Mouse (Mus musculus) lung, postnatal 14 days (tissue): ENCODE data around the gene Tnfaip8l3.
"Not testable (repeated sequence)": the region's sequence is repeated elsewhere in the genome, so short reads cannot be mapped to it uniquely, and the experiment has no call there.

Experiments
- DNase-seq: peaks from one replicate; pipeline ENCODE4 v3.0.0; 2021

Gene Tnfaip8l3

DNA sequence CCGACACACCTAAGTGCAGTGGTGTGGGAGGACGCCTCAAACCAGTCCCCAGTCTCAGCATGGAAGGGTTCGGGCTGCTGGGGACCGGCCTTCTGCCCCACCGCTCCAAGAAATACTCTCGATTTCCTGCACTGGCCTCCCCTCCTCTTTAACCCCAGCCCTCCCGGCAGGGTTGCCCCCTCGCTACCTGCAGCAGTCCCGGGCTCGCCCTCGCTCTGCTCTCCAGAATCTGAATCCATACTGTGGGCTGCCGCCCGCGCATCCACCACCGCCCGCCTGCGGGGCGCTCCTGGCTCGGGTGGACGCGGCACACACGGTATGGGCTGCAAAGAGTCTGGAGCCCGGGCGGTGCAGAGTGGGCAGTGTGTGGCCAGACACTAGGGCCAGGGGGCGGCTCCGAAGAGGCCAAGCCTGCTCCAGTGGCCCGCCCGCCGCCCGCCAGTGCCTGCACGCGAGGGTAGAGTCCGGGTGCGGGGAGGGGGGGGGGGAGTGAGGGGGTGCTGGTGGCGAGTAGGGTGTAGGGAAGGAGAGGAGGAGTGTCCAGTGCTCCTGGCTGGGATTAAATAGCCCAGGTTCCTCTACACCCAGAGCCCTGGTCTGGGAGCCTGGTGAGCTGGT lies at the start of gene Tnfaip8l3:
Tnfaip8l3 (minus strand) TSS at position 357 of the 618 bp plus-strand sequence.
- DNase-seq = peak; percentile 41

DNA sequence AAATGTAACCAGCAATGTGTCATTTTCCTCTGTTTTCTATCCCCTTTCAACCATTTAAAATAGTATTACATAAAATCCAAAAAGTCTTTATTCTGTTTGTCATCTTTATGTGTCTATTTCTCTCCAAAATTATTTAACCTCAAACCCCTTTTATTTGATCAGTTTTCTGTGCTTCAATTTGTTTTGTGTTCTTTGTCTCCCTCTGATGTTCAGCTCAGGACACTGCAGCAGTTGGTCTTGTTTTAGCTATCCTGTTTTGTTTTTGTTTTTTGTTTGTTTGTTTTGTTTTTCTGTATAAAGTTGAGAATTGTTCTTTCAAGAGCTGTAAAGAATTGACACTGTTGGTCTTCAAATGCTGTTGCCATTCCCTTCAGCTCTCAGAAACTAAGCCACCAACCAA lies 44.5 kb upstream of the Tnfaip8l3 start:
- peak; percentile 13 for DNase-seq

DNA sequence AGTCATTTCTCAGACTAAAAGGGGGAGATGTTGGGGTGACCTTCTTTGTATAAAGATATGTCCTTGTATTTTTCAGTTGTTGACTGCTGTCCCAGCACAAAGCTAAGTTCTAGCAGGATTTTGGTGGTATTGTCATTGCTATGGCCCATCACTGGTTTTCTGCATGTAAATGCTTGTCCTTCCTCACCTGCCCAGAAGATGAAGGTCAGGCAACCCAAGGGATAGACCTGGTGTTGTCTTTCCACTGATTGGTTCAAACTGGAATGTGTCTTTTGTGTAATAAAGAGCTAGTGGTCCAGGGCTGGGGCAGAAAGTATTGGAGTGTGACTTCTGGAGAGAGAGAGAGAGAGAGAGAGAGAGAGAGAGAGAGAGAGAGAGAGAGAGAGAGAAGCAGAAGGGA lies 30.4 kb upstream of the Tnfaip8l3 start:
- no peak for DNase-seq

DNA sequence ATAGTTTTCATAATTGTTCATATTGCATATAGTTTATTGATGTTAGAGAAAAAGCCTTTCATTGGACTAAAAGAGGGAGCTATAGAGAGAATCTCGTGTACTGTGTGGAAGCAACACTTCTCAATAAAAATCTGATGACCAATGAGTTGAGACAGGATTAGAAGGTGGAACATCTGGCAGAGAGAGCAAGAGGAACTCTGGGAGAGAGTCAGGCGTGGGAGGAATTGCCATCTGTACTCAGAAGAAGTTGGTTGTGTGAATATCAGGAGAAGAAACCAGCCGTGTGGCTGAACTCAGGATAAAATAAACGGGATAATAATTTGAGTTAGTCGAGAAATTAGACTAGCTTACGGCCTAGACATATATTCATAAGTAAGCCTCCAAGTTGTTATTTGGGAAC lies 28.9 kb upstream of the Tnfaip8l3 start:
- DNase-seq = no peak

DNA sequence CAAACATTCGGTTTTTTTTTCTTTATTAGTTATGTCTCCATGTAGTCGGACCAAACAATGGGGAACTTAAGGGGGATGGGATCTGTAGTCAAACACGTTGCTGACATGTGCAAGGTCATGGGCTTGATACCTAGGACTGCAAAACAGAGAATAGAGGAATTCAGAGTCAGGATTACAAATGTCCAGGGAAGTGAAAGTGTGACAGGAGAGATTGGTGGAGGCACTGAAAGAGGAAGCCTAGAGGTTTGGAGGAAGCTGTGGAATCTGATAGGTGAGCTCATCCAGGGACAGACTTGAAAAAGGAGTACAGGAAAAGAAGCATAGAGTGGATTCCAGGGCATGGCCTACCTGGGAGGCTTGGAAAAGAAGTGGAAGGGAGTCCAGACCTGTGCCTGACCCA lies 16.1 kb upstream of the Tnfaip8l3 start:
- no peak for DNase-seq

DNA sequence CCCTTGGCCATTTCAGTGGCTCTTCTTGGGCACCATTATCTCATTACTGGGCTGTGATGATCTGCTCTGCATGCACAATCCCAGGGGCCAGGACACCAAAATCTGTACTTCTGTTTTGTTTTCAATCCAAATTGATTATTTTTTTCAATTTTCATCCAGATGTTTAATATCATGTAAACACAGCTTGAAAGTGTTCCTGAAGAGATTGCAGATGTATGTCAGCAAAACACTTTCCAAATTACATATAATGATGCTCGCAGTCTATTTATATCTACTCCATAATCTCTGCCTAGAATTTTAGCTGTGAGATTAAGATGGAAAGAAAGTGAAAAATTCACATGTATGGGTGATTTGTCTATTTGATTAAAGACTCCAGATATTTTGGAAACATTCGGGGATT lies 9.6 kb upstream of the Tnfaip8l3 start:
- no peak for DNase-seq

DNA sequence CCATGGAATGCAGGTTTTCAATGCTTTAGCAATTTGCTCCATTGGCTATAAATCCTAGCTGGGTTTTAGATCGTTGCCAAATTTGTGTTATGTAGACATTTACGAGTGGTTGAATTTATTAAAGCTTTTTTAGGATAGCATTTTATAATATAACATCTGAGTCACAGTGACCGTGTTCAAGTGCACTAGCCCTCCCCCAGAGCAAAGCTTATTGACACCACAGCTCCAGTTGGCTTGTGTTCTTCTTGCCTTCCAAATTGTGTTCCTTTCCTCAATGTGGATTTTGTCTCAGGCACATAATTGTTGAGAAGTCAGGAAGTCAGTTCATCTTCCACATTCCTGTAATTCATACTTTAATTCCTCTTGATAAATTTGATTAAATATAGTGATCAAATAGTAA lies 6.7 kb upstream of the Tnfaip8l3 start:
- no peak for DNase-seq

DNA sequence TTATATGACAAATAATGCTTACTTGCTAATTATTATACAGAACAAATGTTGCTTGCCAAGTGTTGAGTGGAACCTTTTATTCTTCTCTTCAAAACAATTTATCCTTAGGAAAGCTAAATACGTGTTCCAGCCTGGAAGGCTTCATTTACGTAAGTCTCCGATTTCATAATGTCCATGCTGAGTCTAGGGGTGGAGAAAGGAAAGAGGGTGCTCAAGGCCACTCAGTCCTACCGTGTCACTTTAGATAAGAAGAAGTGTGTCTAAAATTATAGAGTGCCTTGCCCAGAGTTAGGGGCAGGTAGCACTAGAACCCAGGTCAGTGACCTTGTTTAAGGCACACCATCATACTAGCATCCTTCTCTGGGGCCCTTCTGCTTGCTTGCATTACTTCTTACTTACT lies 5.5 kb upstream of the Tnfaip8l3 start:
- peak; percentile 18 for DNase-seq

DNA sequence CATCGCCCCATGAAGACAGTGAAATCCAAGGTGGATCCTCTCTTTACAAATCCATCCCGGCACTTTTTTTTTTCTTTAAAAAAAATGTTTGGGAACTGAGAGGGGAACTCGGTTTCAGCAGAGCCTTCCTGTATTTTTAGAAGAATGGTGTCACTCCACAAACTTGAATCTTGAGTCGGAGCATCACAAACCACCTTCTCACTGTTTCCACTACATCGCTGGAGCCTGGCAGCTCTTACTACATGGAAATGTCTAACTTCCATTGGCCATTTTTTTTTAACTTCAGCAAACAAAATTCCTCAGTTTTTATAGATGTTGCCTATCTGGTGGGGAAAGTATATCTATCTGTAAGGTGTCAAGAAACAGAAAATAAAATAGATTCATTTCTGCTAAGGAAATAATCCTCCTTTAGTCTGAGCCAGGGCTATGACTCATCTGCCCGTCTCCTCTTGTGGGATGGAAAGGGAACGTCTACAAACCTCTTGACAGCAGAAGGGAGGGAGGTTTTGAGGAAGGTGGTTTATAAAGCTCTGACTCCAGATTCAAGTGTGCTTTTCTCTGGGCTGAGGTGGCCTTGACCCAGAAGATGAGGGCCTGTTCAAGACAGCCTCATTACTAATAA lies 3.4 kb upstream of the Tnfaip8l3 start:
- no peak for DNase-seq

DNA sequence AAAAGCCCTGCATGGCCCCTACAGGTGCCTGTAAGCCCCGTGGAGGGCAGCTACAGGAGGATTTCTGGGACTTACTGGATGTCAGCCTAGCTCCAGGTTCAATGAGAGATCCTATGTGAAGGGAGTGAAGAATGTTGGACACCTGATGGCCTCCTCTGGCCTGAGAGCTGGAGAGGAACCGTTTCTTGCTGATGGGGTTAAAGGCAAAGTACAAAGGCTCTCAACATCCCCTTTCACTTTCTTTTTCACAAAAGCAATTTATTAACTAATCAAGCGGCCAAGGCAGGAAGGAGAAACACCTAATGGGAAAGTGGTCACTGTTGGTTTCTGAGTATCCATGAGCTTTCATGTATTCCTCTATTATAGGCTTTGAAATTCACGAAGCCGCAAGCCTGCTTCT lies 1.0 kb upstream of the Tnfaip8l3 start:
- DNase-seq = no peak

DNA sequence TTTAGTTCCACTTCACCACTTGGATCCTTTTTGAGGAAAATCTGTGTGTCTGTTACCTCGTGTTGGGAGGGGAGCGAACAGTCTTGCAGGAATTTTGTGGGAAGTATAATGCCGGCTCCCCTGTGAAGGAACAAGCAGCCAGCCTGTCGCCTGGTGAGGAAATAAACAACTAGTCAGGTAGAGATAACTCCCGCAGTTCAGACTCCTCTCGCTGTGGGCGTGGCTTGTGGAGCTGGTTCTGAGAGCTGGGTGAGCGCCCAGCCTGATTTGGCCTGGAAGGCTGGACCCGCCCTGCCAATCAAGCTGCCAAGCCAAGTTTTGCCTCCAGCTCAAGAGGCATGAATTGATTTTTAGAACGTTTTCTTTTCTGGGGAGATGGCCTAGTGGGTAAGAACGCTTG lies 589 bp upstream of the Tnfaip8l3 start:
- peak; percentile 77 for DNase-seq

DNA sequence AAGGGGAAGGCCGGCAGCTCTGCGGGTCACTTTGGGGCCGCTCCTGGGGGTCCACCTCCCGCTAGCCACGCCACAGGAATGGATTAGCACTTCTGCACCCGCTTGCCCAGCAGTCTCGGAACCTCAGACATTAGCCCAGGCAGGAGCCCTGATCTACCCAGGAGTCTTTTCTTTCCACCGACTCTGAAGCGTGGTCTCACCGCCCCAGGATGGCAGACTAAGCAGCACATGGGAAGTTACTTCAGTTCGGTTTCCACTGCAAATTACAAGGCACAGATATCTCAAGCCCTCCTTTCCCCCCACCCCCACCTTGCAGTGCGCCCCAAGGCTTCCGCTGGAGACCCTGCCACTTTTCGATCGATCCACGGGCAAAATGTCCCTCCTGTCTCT lies 551 bp downstream of the Tnfaip8l3 start:
- DNase-seq = no peak

DNA sequence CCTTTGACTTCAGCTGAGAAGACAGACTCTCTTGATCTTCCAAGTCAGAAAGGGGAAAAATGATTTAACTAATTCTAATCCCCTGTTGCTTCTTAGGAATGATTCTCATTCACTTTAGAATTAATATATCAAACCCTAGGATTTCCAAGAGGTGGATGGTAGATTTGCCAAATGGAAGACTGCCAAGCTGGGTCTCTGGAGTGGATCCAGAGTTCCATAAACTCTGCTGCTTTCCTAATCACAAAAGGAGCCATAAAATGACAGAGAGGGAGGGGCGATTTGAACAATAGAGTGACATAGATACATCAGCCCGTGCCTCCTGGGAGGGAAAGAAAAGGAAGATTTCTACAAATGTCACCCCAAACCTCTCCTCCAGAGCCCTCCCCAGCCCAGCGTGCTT lies 3.4 kb downstream of the Tnfaip8l3 start:
- no peak for DNase-seq

DNA sequence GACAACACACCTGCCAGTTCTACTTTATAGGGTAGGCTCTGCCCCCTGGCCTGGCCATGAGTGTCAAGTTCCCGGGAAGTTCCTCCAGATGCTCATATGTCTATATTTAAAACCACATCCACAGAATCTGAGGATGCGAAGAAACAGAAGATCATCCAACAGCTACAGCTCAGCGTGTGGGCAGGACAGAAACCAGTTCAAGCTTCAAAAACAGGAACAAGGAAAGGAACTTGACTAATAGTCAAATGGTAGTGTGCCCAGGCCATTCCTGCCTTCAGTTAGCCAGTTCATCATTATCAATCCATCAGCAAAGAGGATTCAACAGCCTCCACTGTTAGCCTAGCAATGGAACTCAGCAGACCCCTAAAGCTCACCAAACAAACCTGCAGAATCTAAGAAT lies 4.5 kb downstream of the Tnfaip8l3 start:
- DNase-seq = no peak

DNA sequence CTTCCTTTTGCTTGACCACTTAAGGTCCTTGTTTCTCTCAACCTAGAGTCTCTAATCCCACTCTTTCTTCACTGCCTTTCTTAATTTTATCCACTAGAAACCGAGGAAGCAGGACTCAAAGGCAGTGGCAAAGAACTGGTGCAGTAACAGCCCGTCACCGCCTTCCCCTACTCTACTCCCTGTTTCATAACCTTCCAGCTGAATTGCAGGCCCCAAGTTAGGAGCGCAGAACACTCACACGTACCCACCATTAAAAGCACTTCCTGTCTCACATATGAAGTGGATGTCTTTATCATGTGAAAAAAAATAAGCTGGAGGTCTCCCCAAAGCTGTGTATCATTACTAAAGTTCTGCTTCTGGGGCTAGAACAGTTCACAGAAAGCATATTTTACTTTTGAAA lies 6.5 kb downstream of the Tnfaip8l3 start:
- DNase-seq = no peak

DNA sequence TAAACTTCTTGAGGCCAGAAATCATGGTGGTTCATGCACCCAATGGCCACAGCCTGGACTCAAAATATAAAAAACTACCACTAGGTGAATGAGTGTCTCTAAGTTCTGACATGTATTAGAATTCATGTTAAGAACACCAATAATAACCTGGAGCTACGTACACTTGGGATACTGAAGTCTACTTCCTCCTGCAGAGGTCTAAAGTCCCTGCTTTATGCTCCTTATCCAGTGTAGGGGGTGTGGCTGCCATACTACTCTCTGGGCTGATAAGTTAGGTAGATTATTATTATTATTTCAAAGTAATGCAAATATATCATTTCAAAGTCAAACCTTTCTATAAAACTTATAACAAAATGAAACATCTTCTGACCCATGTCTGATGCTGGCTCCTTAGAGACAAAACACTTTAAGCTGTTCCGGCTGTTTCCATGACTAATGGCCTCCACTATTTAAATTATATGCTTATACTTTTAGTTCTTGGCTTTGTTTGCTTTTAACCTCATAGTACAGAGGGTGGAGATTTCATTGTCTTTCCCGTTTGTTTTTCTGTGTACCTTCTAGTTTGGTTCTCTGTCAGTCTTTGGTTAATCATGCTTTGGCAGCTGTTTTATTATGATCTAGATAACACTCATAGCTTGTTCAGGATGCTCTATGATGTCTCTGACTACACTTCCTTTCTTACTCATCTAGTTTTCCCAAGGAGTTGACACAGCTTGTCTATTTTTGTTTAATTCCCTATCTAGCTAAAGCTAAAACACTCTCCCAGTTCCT lies 16.7 kb downstream of the Tnfaip8l3 start:
- DNase-seq = no peak

DNA sequence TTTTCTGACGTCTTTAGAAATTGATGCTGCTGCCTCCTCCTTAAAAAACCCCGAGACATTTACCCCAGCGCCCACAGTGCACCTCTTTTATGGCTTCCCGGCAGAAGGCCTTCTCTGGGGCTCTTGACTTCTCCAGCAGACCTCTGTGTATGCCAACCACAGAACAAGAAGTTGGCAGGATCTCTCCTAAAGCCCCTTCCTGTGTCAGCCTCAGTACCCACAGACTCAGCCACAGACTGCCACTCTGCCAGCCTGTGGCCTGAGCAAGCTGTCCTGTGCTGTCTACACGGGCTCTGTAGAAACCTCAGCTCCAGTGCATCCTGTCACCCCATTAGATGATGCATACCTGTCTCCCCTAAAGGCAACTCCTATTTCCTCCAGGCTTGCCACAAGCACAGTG lies 19.2 kb downstream of the Tnfaip8l3 start:
- no peak for DNase-seq

DNA sequence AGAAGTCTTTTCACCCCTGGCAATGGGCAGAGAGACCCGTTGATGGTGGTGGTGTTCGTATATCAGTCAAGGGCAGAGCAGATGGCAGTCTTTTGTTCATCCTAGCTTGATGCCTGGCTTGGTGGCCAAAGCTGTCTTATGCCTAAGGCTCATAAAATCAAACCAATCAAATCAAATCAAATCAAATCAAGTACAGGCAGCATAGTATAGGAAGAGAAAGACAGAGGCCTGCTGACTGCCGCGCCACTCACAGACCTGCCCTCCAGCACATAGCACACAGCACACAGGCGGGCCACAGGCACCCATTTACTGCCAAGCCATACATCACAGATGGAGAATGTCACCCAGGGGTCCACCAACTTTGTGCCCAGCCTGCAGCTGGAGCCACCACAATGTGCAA lies 25.1 kb downstream of the Tnfaip8l3 start:
- DNase-seq = no peak

DNA sequence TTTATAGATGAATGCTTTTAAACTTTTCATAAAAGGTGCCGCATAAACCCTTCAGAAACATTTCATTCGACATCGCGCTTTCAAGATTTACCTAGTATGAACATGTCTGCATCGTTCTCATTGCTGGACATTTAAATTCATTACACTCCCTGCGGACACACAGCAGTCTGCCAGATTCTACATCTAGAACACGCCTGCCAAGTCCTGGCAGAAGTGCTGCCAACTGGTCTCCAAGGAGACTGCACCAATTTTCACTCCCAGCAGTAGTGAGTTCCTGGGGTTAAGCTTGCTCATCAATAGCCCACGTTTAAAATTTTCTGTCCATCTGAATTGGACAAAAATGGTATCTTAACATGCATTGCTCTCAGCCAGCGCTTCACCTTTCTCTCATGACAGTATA lies 30.5 kb downstream of the Tnfaip8l3 start:
- DNase-seq = no peak

DNA sequence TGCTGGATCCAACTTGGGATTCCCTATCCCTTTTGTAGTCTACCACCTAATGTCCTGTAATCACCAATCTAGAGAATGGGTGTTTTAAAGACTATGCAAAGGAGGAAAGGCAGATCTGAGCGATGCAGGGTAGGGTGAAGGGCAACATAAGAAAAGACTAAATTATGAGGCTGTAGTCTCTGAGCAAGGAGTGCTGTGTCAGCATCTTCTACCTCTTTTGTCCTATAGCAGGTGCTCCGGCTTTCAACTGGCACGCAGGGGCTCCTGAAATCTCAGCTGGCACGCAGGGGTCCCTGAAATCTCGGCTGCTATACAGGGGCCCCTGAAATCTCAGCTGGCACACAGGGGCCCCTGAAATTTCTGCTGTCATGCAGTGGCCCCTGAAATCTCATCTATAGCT lies 33.5 kb downstream of the Tnfaip8l3 start:
- no peak for DNase-seq

DNA sequence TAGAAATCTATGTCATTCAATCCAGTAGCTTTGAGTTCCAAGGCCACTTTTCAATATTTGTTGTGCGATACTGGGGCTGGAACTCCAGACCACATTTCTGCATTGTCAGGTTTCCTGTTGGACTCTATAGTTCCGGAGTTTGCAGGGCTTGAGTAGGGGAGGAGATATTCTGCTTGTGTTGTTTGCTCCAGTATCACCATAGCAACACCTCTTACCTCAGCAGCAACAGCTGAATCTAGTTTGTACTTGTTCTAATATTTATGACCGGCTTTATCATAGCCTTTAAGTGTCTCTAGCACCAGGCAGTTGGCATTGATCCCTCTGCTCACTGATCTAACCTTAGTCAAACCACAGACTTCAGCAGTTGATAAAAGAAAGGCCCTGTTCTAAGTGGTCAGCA lies 45.4 kb downstream of the Tnfaip8l3 start:
- no peak for DNase-seq

DNA sequence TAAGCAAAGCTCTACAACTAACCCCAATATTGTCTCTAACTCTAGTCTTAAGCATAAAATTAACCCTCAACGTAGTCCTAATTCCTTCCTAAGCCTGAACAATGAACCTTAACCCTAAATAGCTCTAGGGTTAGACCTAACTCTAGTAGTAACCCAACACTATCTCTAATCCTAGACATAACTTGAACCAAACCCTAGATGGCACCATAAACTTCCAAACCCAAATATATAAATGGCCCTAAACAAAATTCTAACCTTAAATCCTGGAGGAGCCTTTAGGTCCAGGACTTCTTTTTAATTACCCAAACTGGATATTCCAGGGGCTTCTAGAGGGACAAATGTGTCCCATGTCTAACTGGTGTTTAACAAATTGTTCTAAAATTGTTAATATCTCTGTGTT lies 73.7 kb downstream of the Tnfaip8l3 start:
- no peak for DNase-seq

DNA sequence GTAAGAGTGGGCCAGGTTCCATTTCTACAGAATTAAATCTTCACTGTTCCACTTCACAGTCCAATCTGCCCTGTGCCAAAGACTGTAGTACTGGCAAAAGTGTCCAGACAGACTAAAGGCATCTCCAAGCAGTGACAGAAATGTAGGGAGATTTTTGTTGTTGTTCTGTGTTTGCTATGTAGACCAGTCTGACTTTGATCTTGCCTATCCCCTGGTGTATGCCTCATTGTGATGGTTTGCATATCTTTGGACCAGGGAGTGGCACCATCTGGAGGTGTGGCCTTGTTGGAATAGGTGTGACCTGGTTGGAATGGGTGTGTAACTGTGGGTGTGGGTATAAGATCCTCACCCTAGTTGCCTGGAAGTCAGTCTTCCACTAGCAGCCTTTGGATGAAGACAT lies 75.6 kb downstream of the Tnfaip8l3 start:
- not testable (repeated sequence) for DNase-seq

DNA sequence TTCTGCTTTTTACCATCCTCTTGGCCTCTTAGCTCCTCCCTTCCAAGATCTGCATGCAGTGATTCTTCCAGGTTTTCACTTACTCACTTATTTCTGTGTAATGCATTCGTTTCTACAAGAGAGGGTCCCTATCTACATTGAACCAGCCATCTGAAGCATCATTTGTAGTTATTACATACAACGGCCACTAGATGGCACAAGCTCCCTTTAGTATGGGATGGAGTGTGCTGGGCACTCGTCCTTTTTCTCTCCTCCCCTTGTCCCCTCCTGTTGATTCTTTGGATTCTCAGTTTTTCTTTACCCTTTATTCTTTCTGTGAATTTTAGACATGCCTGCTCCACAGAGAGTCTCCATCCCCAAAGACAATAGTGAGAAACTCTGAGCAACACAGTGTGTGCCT lies 77.3 kb downstream of the Tnfaip8l3 start:
- peak; percentile 49 for DNase-seq

DNA sequence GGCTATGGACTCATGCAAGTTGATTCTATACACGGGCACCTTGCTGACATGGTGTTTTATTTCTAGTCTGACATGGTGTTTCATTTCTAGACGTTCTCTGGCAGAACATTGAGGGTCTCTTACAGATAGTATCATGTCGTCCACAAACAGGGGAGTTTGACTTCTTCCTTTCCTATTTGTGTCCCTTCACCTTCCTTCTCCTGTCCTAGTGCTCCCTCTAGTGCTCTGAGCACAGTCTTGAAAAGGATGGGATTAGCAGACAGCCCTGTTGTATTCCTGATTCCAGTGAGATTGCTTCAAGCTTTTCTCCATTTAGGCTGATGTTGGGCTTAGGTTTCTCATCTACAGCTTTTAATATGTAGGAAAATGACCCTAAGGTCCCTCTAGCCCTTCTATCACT lies 81.2 kb downstream of the Tnfaip8l3 start:
- no peak for DNase-seq
